Mouse (Mus musculus) liver, adult (tissue): ENCODE measurements around the gene Phldb2.

ENCODE experiments used
- GATA4 ChIP-seq: IDR thresholded peaks from 2 replicates; pipeline ENCODE4 v1.6.1; 2014; ENCODE audit warnings: mild to moderate bottlenecking, low read length; ENCODE audit not compliant: insufficient replicate concordance

The Phldb2 gene

GRCm38 (mm10) chr16:45723172-45723901, 230.1 kb downstream of the Phldb2 start:
- no peak for TF ChIP-seq GATA4

DNA sequence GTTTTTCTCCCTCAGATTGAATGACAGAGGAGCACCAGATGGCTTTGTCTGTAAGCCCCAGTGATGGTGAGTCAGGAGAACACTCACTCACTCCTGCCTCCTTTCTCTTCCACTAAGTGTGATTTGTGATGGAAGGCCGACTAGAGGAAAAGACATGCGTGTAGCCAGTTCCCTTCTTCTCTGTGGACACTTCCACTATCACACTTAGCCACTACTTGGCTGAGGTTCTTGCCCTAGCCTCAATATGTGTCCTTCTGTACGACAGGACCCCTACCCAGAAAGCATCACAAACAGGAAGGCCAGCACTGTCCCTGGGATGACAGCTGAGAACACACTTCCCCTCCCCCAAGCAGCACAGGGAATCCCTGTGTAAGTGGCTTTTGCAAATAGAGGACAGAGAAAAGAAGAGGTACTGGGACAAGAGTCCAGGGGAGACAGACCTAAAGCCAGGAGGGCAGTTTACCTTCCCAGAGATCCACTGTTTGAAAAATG, 230.9 kb downstream of the Phldb2 start:
- no peak for TF ChIP-seq GATA4

GRCm38 (mm10) chr16:45720022-45720630, 233.3 kb downstream of the Phldb2 start:
- no peak for TF ChIP-seq GATA4

DNA sequence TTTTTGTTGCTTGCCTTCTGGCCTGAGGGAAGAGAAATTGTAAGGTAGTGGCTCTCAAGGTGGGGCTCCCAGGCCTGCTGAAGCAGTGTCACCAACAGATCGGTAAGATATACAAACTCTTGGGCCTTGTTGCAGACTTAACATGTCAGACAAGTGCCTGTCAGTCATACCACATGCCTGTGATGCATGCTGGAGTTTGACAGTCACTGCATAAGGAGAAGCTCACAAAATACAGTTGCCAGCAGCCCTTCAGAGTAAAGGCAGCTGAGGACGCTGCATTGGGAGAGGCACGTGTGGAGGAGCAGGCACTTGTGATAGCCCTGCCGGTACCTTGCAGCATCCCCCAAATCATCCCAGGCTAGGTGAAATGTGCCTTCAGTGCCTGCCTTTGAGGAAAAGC, 235.1 kb downstream of the Phldb2 start:
- no peak for TF ChIP-seq GATA4

DNA sequence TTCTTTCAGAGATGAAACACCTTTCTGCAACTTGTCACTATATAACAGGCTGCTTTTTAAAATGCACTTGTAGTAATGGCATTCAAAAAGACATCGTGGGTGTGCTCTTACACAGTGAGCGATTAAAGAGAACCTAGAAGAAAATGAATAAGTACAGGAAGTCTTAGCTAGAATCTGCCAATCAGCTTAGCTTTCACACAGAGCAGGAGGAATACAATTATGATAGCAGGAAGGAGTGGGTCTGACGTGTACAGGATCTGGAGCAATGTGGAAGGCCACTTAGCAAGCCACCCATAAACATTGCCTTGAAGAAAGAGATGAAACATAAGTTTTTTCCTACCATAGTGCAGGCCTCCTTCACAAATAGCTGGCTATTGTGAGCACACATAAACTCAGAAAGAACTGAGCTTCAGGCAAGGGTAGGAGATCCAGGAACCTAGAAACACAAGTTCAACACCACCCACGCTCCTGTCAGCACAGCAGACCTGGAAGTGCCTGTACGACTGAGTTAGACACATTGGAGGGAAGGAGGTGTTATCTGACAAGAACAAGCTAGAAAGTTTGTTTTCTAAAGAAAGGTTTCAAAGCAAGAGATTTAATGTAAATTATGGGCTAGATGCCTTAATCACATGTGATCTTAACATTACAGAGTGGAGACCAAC, 238.8 kb downstream of the Phldb2 start:
- TF ChIP-seq GATA4: no peak

GRCm38 (mm10) chr16:45713878-45714277, 239.5 kb downstream of the Phldb2 start:
- TF ChIP-seq GATA4: no peak

GRCm38 (mm10) chr16:45713261-45713660, 240.1 kb downstream of the Phldb2 start:
- TF ChIP-seq GATA4: no peak

GRCm38 (mm10) chr16:45711263-45711662, 242.1 kb downstream of the Phldb2 start:
- TF ChIP-seq GATA4: no peak

- no peak for TF ChIP-seq GATA4
Observed at GRCm38 (mm10) chr16:45699301-45699700, 254.1 kb downstream of the Phldb2 start.

DNA sequence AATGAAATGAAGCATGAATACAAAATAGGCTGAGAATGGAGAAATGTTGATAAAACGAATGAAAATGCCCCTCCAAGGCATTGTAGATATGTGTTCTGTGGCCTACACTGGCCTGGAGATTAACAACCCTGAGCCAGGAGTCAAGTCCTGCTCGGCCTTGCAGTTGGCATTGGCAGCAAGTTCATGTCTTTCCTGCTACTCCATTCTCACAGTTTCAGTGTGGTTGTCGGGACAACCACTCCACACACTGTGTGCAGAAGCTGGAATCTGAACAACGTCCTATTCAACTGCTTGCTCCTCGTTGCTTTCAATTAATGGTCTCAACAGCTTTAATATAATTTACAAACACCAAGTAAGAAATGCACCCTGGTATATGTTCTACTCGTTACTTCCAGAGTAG, 255.4 kb downstream of the Phldb2 start:
- TF ChIP-seq GATA4: no peak
